Mouse (Mus musculus): Measurements from ENCODE around the gene Nfkb1. TPM values are rescaled to one million over a fixed set of nuclear protein-coding genes. Genes with fewer than 3 reads are reported as not detected.

Nfkb1 gene
- 15.7 and 23.0 TPM in 2 replicates for polyA plus RNA-seq (2012; ENCODE audit: insufficient read depth, insufficient read length, missing spikeins)

- Histone ChIP-seq H3K4me3 (ENCODE audit: insufficient read depth, low read depth, low read length) (peak within 1 kb of the TSS; percentile 99), H3K4me1 (ENCODE audit: control insufficient read depth, insufficient read depth, insufficient read length, low read length) (peaks cover 14% of the 10 kb centered on the region), H3K27ac (replicated peaks; ENCODE audit: low read depth, low read length) (peak within 1 kb of the TSS; percentile 99)
These were observed at the start of gene Nfkb1 for GRCm38 (mm10) chr3:135691191-135692131. Gene Nfkb1 (minus strand): TSS chr3:135691547.

- no peak overlapping the region for H3K27ac ChIP-seq (replicated peaks; ENCODE audit: low read depth, low read length)
- H3K4me1 ChIP-seq (ENCODE audit: control insufficient read depth, insufficient read depth, insufficient read length, low read length) = no peaks in the 10 kb centered on the region
- H3K4me3 ChIP-seq (ENCODE audit: insufficient read depth, low read depth, low read length) = no peak overlapping the region
These were observed 49.4 kb upstream of the Nfkb1 start for GRCm38 (mm10) chr3:135740711-135741110.

- Histone ChIP-seq H3K4me3 (ENCODE audit: insufficient read depth, low read depth, low read length) (no peak overlapping the region), H3K27ac (replicated peaks; ENCODE audit: low read depth, low read length) (no peak overlapping the region), H3K4me1 (ENCODE audit: control insufficient read depth, insufficient read depth, insufficient read length, low read length) (no peaks in the 10 kb centered on the region)
These were observed 43.4 kb upstream of the Nfkb1 start for GRCm38 (mm10) chr3:135734736-135735135.

GRCm38 (mm10) chr3:135732747-135733445 lies 41.5 kb upstream of the Nfkb1 start:
- Histone ChIP-seq H3K4me1 (ENCODE audit: control insufficient read depth, insufficient read depth, insufficient read length, low read length) (peaks cover 2% of the 10 kb centered on the region; the same call in 1 of the 2 replicates), H3K4me3 (ENCODE audit: insufficient read depth, low read depth, low read length) (no peak overlapping the region), H3K27ac (replicated peaks; ENCODE audit: low read depth, low read length) (no peak overlapping the region)

GRCm38 (mm10) chr3:135731292-135732047 lies 40.1 kb upstream of the Nfkb1 start:
- no peak overlapping the region for H3K27ac ChIP-seq (replicated peaks; ENCODE audit: low read depth, low read length)
- no peak overlapping the region for H3K4me3 ChIP-seq (ENCODE audit: insufficient read depth, low read depth, low read length)
- H3K4me1 ChIP-seq (ENCODE audit: control insufficient read depth, insufficient read depth, insufficient read length, low read length) = peaks cover 2% of the 10 kb centered on the region; the same call in 1 of the 2 replicates

GRCm38 (mm10) chr3:135730790-135731189 lies 39.4 kb upstream of the Nfkb1 start:
- Histone ChIP-seq H3K4me1 (ENCODE audit: control insufficient read depth, insufficient read depth, insufficient read length, low read length) (peaks cover 2% of the 10 kb centered on the region; the same call in 1 of the 2 replicates), H3K4me3 (ENCODE audit: insufficient read depth, low read depth, low read length) (no peak overlapping the region), H3K27ac (replicated peaks; ENCODE audit: low read depth, low read length) (no peak overlapping the region)

GRCm38 (mm10) chr3:135729575-135729974 lies 38.2 kb upstream of the Nfkb1 start:
- peaks cover 2% of the 10 kb centered on the region; the same call in 1 of the 2 replicates for H3K4me1 ChIP-seq (ENCODE audit: control insufficient read depth, insufficient read depth, insufficient read length, low read length)
- no peak overlapping the region for H3K4me3 ChIP-seq (ENCODE audit: insufficient read depth, low read depth, low read length)
- H3K27ac ChIP-seq (replicated peaks; ENCODE audit: low read depth, low read length) = no peak overlapping the region

GRCm38 (mm10) chr3:135728900-135729299 lies 37.6 kb upstream of the Nfkb1 start:
- Histone ChIP-seq H3K27ac (replicated peaks; ENCODE audit: low read depth, low read length) (no peak overlapping the region), H3K4me1 (ENCODE audit: control insufficient read depth, insufficient read depth, insufficient read length, low read length) (peaks cover 2% of the 10 kb centered on the region; the same call in 1 of the 2 replicates), H3K4me3 (ENCODE audit: insufficient read depth, low read depth, low read length) (no peak overlapping the region)

GRCm38 (mm10) chr3:135727339-135727738 lies 36.0 kb upstream of the Nfkb1 start:
- H3K27ac ChIP-seq (replicated peaks; ENCODE audit: low read depth, low read length) = no peak overlapping the region
- peaks cover 2% of the 10 kb centered on the region; the same call in 1 of the 2 replicates for H3K4me1 ChIP-seq (ENCODE audit: control insufficient read depth, insufficient read depth, insufficient read length, low read length)
- no peak overlapping the region for H3K4me3 ChIP-seq (ENCODE audit: insufficient read depth, low read depth, low read length)

- H3K4me3 ChIP-seq (ENCODE audit: insufficient read depth, low read depth, low read length) = no peak overlapping the region
- H3K27ac ChIP-seq (replicated peaks; ENCODE audit: low read depth, low read length) = no peak overlapping the region
- peaks cover 2% of the 10 kb centered on the region; the same call in 1 of the 2 replicates for H3K4me1 ChIP-seq (ENCODE audit: control insufficient read depth, insufficient read depth, insufficient read length, low read length)
These were observed 35.4 kb upstream of the Nfkb1 start for GRCm38 (mm10) chr3:135726521-135727275.

- Histone ChIP-seq H3K4me1 (ENCODE audit: control insufficient read depth, insufficient read depth, insufficient read length, low read length) (peaks cover 2% of the 10 kb centered on the region; the same call in 1 of the 2 replicates), H3K4me3 (ENCODE audit: insufficient read depth, low read depth, low read length) (no peak overlapping the region), H3K27ac (replicated peaks; ENCODE audit: low read depth, low read length) (no peak overlapping the region)
These were observed 34.7 kb upstream of the Nfkb1 start for GRCm38 (mm10) chr3:135726023-135726422.

- Histone ChIP-seq H3K4me1 (ENCODE audit: control insufficient read depth, insufficient read depth, insufficient read length, low read length) (no peaks in the 10 kb centered on the region), H3K4me3 (ENCODE audit: insufficient read depth, low read depth, low read length) (no peak overlapping the region), H3K27ac (replicated peaks; ENCODE audit: low read depth, low read length) (no peak overlapping the region)
These were observed 30.8 kb upstream of the Nfkb1 start for GRCm38 (mm10) chr3:135722104-135722503.

- H3K4me1 ChIP-seq (ENCODE audit: control insufficient read depth, insufficient read depth, insufficient read length, low read length) = no peaks in the 10 kb centered on the region
- H3K4me3 ChIP-seq (ENCODE audit: insufficient read depth, low read depth, low read length) = no peak overlapping the region
- no peak overlapping the region for H3K27ac ChIP-seq (replicated peaks; ENCODE audit: low read depth, low read length)
These were observed 28.6 kb upstream of the Nfkb1 start for GRCm38 (mm10) chr3:135719969-135720368.

GRCm38 (mm10) chr3:135719179-135719532 lies 27.8 kb upstream of the Nfkb1 start:
- Histone ChIP-seq H3K27ac (replicated peaks; ENCODE audit: low read depth, low read length) (no peak overlapping the region), H3K4me1 (ENCODE audit: control insufficient read depth, insufficient read depth, insufficient read length, low read length) (no peaks in the 10 kb centered on the region), H3K4me3 (ENCODE audit: insufficient read depth, low read depth, low read length) (no peak overlapping the region)

All from brown adipose tissue, adult 24 weeks (tissue).